Mouse (Mus musculus): Measurements from ENCODE around the gene Hoxd10.

GRCm38 (mm10) chr2:74692808-74693431 is 1.2 kb downstream of the Hoxd10 start:
- TF ChIP-seq CTCF (conservative IDR thresholded peaks at IDR 0.05 in 1 of 2, IDR thresholded peaks at IDR 0.05 in 1 of 2; ENCODE audit: low read depth in 2 of 2, low read length in 2 of 2) (no peak), EP300 (IDR thresholded peaks at IDR 0.05; ENCODE audit: low read length) (no peak), ZC3H11A (IDR thresholded peaks at IDR 0.05; ENCODE audit: low read depth, low read length) (no peak), GABPA (IDR thresholded peaks at IDR 0.05; ENCODE audit: insufficient replicate concordance, low read depth, low read length) (no peak), RAD21 (IDR thresholded peaks at IDR 0.05; ENCODE audit: low read depth, low read length) (no peak), KAT2A (IDR thresholded peaks at IDR 0.05; ENCODE audit: insufficient replicate concordance, low read length) (no peak), MXI1 (IDR thresholded peaks at IDR 0.05; ENCODE audit: low read depth, low read length) (no peak), POLR2A (IDR thresholded peaks at IDR 0.05; ENCODE audit: low read depth, low read length) (no peak), ZKSCAN1 (IDR thresholded peaks at IDR 0.05; ENCODE audit: borderline replicate concordance, low read depth, low read length) (no peak), ZNF384 (IDR thresholded peaks at IDR 0.05; ENCODE audit: low read depth, low read length) (no peak), MAZ (IDR thresholded peaks at IDR 0.05; ENCODE audit: low read depth, low read length) (no peak), SIN3A (IDR thresholded peaks at IDR 0.05; ENCODE audit: low read length) (no peak)
